Mouse (Mus musculus): ENCODE results near the gene Gls2.

- no peak for TF ChIP-seq MYOG (IDR thresholded peaks at IDR 0.05; ENCODE audit: control insufficient read depth, extremely low read depth, insufficient read length)
- TF ChIP-seq CTCF (IDR thresholded peaks at IDR 0.05; ENCODE audit: control insufficient read depth, insufficient read depth, insufficient read length) = no peak
- no peak for TF ChIP-seq MAX (IDR thresholded peaks at IDR 0.05)
- TF ChIP-seq USF1 (IDR thresholded peaks at IDR 0.05; ENCODE audit: low read depth) = no peak
- no peak for TF ChIP-seq CEBPB (IDR thresholded peaks at IDR 0.05; ENCODE audit: low read depth)
- TF ChIP-seq MYOD1 (IDR thresholded peaks at IDR 0.05; ENCODE audit: control insufficient read depth, insufficient read length, low read depth) = no peak
Measured at GRCm38 (mm10) chr10:128225064-128225463, 30.8 kb downstream of the Gls2 start.

Measured in C2C12 (cell line).